Mouse (Mus musculus) spleen, adult 12 weeks (tissue): ENCODE data around the gene Gpn3.
"Not testable (repeated sequence)": the region's sequence is repeated elsewhere in the genome, so short reads cannot be mapped to it uniquely, and the experiment has no call there.

Experiments used
- DNase-seq: peaks from one replicate; pipeline ENCODE4 v3.0.0; 2022; ENCODE audit warnings: low spot score

Gpn3 gene

DNA sequence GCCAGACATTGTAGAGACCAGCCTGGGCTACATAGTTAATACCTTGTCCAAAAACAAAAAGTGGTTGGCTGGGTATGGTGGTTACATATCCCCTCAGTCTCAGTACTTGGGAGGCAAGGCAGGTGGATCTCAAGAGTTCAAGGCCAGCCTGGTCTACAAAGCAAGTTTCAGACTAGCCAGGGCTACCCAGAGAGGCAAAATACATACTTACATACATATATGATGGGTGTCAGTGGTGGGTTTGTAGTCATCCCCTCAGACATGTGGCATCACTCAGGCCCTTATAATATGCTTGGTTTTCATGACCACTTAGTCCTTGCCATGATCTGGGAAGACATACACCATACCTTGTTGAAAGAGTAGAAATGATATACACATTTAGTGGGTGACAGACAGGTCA lies 19.0 kb downstream of the Gpn3 start:
- no peak for DNase-seq

DNA sequence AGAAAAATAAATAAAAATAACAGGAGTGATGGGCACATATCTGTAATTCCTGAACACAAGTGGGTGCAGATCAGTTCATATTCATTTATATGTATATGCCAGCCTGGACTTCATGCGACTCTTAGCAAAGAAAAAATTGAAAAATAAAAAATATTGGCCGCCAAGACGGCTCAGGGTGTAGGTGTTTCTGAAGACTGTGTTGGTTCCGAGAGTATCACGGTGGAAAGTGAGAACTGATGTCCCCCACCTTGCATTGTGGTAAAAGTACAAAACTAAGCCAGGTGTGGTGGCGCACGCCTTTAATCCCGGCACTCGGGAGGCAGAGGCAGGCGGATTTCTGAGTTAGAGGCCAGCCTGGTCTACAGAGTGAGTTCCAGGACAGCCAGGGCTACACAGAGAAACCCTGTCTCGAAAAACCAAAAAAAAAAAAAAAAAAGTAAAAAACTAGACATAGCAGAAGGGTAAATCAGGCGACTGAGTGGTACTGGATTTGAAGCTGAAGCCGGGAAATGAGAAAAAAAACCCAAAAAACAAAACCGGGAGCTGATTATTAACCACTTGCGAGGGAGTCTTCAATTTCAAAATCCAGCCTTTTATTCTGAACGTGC lies 19.6 kb downstream of the Gpn3 start:
- no peak for DNase-seq

- DNase-seq = peak; percentile 91
Observed at GRCm38 (mm10) chr5:122391786-122392180, 20.1 kb downstream of the Gpn3 start, which contains the start of gene Arpc3. Gene Arpc3 (plus strand): TSS chr5:122391878.

- DNase-seq = peak; percentile 29
Observed at GRCm38 (mm10) chr5:122392227-122393004, 20.7 kb downstream of the Gpn3 start.

DNA sequence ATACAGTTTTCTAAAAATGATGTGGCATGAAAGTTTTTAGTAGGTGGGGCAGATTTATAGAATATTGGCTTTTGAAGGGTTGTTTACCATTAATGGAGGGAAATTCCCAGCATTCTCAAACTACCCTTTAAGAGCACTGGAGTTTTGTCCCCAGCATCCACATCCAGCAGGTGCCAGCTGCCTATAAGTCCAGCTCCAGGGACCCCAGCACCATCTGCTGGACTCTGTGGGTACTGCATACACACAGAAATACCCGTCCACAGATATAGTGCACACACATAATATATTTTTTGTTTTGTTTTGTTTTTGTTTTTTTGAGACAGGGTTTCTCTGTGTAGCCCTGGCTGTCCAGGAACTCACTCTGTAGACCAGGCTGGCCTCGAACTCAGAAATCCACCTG lies 22.2 kb downstream of the Gpn3 start:
- DNase-seq = peak; percentile 76

- DNase-seq = no peak
Observed at GRCm38 (mm10) chr5:122396791-122397190, 25.1 kb downstream of the Gpn3 start.

- no peak for DNase-seq
Observed at GRCm38 (mm10) chr5:122397495-122397894, 25.8 kb downstream of the Gpn3 start.

DNA sequence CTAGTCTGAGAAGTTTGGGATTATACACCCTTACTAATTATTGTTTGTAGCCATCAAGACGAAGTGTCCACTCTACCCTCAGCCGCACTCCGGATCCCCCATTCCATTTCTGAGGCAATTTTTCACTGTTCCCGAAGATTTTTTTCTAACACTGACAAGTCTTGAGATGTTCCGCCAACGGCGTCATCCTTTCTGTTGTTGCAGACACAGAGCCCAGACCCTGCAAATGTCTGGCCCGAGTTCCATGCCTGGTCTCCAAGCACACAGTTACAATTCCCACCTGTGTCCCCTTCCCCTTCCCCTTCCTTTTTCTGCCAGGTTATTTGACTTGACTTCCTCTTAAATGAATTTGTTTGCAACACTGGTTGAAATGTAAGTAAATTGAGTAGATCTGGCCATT lies 28.2 kb downstream of the Gpn3 start:
- DNase-seq = no peak

DNA sequence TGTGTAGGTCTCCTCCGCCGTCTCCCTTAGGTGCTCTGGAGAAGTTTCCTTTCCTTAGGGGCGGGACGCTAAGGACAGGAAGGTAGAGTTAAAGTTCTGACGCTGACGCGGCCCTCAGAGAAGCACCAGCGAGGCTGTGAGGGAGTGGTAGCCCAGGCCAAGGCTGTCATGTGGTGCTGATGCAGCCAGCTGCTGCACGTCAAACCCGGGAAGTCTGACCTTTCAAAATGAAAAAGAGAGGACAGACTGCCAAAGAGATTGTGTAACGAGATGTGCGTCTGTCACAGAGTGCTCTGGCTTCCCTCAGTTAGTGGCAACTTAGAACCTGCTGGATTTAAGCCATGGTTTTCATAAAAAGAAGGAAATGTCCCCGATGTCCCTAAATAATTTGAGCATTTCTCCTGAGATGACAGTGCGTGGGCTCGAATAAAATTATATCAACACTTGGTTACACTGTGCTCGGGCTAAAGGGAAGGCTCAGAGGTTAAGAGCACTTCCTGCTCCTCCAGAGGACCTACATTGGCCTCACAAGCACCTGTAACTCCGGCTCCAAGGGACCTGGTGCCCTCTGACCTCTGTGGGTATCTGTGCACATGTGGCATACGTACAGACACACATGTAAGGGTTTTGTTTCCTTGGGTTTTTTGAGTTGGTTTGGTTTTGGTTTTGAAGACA lies 29.1 kb downstream of the Gpn3 start:
- DNase-seq = no peak

DNA sequence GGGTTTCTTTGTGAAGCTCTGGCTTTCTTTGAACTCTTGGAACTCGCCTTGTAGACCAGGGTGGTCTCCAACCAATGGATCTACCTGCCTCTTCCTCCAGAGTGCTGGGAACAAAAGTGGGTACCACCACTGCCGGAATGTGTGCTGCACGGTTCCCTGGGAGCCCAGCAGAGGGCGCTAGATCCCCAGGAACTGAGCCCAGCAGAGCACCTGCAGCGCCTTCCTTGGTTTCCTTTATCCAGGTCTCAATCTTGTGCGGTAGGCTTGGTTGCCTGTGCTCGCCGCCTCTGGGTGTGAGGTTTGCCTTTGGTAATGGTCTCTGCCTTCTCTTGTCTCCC lies 29.6 kb downstream of the Gpn3 start:
- DNase-seq = peak; percentile 59

- DNase-seq = no peak
Observed at GRCm38 (mm10) chr5:122402160-122402559, 30.5 kb downstream of the Gpn3 start.

- no peak for DNase-seq
Observed at GRCm38 (mm10) chr5:122402772-122403171, 31.1 kb downstream of the Gpn3 start.

- DNase-seq = no peak
Observed at GRCm38 (mm10) chr5:122403362-122403761, 31.7 kb downstream of the Gpn3 start.

DNA sequence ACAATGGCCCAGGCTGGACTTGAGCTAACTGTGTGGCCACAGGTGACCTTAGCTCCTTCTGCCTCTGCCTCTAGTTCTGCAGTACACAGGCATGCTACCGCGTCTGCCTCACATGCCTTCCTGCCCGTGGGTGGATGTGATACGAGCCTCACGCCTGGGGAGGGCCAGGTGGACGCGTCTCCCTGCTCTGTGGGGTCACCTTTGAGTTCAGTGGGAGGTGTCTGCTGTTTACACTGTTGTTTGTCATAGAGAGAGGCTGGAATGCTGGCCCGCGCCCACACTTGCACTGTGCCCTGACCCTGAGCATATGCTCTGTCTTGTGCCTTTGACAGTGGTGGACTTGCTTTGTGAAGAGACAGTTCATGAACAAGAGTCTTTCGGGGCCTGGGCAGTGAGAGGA lies 33.9 kb downstream of the Gpn3 start:
- no peak for DNase-seq

DNA sequence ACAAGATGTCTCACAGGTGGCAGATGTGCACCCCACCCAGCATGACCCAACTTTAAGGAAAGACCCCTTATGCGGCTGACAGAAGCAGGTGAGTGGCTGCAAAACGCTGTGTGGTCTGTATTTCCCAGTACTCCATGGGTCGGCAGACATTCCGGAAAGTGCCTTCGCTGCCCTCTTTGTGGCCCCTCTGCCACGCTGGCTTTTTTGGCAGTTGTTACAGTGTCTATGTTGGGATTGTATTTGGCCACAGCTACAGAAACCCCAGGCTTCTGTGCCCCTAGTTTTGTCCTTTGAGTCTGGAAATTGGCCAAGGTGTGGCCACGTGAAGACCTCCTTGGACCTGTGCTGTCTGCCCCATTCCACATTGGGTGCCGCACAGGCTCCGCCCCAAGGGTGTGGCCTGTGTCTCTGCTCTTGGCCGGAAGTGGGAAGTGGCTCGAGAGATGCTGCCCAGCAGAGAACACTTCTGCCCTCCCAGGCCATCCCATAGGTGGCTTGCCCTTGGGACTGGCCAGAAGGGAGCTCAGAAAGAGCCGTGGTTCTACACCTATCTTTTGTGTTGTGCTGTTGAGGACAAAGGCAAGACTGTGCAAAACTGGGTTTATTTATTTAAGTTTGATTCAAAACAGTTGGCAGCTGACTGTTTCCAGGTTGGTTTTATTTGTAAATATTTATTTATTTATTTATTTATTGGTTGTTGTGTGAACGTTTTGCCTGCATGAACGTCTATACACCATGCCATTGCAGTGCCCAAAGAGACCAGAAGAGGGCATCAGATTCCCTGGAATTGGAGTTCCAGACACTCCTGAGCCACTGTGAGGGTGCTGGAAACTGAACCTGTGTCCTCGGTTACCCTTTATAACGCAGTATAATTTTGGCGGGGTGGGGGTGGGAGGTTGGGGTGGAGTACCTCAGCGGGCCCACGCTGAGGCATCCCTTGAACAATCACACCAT lies 38.3 kb downstream of the Gpn3 start:
- DNase-seq = no peak

- no peak for DNase-seq
Observed at GRCm38 (mm10) chr5:122411892-122412291, 40.2 kb downstream of the Gpn3 start.

DNA sequence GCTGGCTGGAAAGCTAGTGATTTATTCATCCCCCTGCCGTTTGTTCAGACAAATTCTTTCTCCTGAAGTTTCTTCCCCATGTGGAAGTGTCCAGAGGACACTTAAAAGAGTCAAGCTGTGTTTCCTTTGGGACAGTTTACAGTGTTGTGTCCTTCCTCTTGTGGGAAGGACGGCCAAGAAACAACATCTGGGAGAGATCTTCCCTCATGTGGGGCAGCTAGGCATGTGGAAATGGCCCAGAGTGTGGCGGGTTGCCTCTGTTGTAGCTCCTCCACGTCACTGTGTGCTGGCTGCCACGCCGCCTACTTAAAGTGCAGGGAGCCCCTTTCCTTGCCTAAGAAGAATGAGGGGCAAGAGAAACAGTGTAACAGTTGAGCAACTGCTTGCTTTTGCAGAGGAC lies 41.1 kb downstream of the Gpn3 start:
- DNase-seq = no peak

DNA sequence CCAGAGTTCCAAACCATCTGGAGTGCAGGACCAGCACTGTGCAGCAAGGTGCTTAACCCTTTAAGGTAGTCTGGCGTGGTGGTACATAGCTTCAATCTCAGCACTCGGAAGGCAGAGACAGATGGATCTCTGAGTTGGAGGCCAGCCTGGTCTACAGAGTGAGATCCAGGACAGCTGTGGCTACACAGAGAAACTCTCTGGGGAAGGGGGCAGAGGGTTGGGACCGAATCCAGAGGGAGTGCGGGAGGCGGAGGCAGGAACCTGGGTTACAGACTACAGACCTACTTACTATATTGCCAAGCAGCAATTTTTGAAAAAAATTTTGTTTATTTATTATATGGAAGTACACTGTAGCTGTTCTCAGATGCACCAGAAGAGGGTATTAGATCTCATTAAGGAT lies 42.7 kb downstream of the Gpn3 start:
- DNase-seq = no peak

DNA sequence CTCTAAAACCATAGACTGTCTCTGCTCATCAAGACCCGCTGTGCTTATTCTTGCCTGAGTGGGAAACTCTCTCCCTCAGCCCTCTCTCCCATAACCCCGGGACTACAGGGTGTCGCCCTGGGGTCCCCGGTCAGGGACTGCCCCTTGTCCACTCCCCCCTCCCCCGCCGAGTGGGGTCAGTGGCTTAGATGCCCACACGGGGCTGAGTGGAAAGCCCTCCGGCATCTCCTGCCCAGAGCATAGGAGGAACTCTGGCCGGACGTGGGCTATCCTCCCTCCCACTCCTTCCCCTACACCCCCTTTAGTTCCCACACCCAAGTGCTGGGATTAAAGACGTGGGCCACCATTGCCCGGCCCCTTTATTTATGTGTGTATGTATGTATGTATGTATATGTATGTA lies 43.8 kb downstream of the Gpn3 start:
- no peak for DNase-seq

GRCm38 (mm10) chr5:122420676-122421075 lies 49.0 kb downstream of the Gpn3 start:
- DNase-seq = not testable (repeated sequence)

DNA sequence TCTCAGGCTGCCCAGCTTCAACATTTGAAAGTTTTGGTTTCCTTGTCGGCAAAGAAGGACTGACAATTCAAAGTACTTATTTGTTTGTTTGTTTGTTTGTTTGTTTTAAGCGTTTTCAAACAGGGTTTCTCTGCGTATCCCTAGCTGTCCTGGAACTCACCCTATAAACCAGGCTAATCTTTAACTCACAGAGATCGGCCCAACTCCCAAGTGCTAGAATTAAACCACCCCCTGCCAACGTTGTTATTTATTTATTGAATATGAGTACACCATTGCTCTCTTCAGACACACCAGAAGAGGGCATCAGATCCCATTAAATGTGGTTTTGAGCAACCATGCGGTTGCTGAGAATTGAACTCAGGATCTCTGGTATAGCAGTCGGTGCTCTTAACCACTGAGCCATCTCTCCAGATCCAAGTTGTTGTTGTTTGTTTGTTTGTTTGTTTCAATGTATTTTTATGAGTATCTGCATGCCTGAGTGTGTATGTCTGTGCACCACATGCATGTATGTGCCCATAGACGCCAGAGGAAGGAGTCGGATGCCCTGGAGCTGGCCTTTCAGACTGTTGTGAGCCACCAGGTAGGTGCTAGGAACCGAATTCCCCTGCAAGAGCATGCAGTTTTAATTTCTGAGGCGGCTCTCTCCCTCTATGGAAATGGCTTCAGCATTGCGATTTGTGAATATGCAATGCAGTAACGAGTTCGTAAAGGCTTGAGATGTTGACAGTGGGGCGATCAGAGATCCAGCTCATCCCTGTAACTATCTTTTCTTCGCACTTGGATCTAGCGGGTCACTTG lies 49.8 kb downstream of the Gpn3 start, which contains the start of gene Anapc7:
Gene Anapc7, plus strand, starts transcription at position 423 of the 798 bp plus-strand sequence.
- DNase-seq = no peak
